Mouse (Mus musculus) adrenal gland (tissue): Measurements from ENCODE around the gene Mrgprb2.

Experiments used
- intact Hi-C: fragments of 180-260 bp; cut with DNase I; formaldehyde crosslinking; loops from one replicate; pipeline ENCODE4 v1.15.1; 2025
- long read RNA-seq, 2 experiments: library from polyadenylated mRNA; unstranded; transcript quantifications; one replicate each; pipeline ENCODE4 v2.0.0; 2020; ENCODE audit warnings: borderline replicate concordance in 1 of 2; ENCODE audit not compliant: insufficient replicate concordance in 1 of 2

The Mrgprb2 gene
- long read RNA-seq, experiment 1 = 0 reads
- long read RNA-seq, experiment 2 = 0 reads

- intact Hi-C loops = no loop called here
Observed at GRCm38 (mm10) chr7:48557986-48558385, at the start of gene Mrgprb2. Gene Mrgprb2, minus strand, starts transcription at chr7:48558086.
